Mouse (Mus musculus): ENCODE results near the gene Tnnt1.

- TF ChIP-seq CTCF (conservative IDR thresholded peaks at IDR 0.05; ENCODE audit: low read length) (peak; percentile 79), POU5F1 (IDR thresholded peaks at IDR 0.05; ENCODE audit: borderline replicate concordance, low read length) (no peak), NANOG (IDR thresholded peaks at IDR 0.05; ENCODE audit: borderline replicate concordance, low read length) (no peak)
Measured at GRCm38 (mm10) chr7:4508062-4508738, 8.0 kb downstream of the Tnnt1 start.

Data from E14TG2a.4 (cell line).